Mouse (Mus musculus) liver, embryonic 14.5 days (tissue): Measurements from ENCODE around the gene Kcnh2. TPM values are rescaled to one million over a fixed set of nuclear protein-coding genes. Genes with fewer than 3 reads are reported as not detected.

Experiments
- ATAC-seq: fragments of 200-750 bp; cut with Nextera tagmentation; 2 replicates; pipeline ENCODE4 v1.8.0; 2017; ENCODE audit warnings: moderate number of reproducible peaks, mild to moderate bottlenecking, moderate library complexity; ENCODE audit not compliant: insufficient read depth
- DNase-seq, 3 experiments: peaks; one replicate each; pipeline ENCODE4 v3.0.0-alpha.2; 2012 to 2013; ENCODE audit warnings: low read depth in 3 of 3, low spot score in 3 of 3
- H3K27ac ChIP-seq: fragments of 300-500 bp; sonication (generic); 2 replicates; pipeline ENCODE4 v1.5.1; 2014; ENCODE audit warnings: moderate library complexity, mild to moderate bottlenecking, control low read depth, inconsistent platforms
- H3K27me3 ChIP-seq: fragments of 300-500 bp; sonication (generic); 2 replicates; pipeline ENCODE4 v1.6.1; 2014; ENCODE audit warnings: mild to moderate bottlenecking, low read length, moderate library complexity; ENCODE audit not compliant: control insufficient read depth, insufficient read depth
- H3K36me3 ChIP-seq: fragments of 300-500 bp; sonication (generic); replicated peaks from 2 replicates; pipeline ENCODE4 v1.6.1; 2014; ENCODE audit warnings: low read depth; ENCODE audit not compliant: control insufficient read depth, insufficient read depth
- H3K4me1 ChIP-seq, 2 experiments: fragments of 200-500 bp in 1 of 2; fragments of 300-500 bp in 1 of 2; sonication (generic) in 1 of 2; replicated peaks; 2 replicates each; pipeline ENCODE4 v1.6.1; 2012 to 2014; ENCODE audit warnings: antibody characterized with exemption in 1 of 2, inconsistent platforms in 1 of 2, low read length in 1 of 2; ENCODE audit not compliant: control insufficient read depth in 2 of 2, insufficient read depth in 2 of 2
- H3K4me2 ChIP-seq: fragments of 300-500 bp; sonication (generic); 2 replicates; pipeline ENCODE4 v1.6.1; 2014; ENCODE audit warnings: low read depth, mild to moderate bottlenecking, control low read depth, moderate library complexity
- H3K4me3 ChIP-seq, 2 experiments: fragments of 200-500 bp in 1 of 2; fragments of 300-500 bp in 1 of 2; sonication (generic) in 1 of 2; 2 replicates each; pipeline ENCODE4 v1.5.1; 2012 to 2014; ENCODE audit warnings: low read depth in 2 of 2, low read length in 2 of 2, mild to moderate bottlenecking in 2 of 2, control low read depth in 1 of 2, inconsistent platforms in 1 of 2, moderate library complexity in 1 of 2; ENCODE audit not compliant: insufficient read depth in 1 of 2
- H3K9ac ChIP-seq: fragments of 300-500 bp; sonication (generic); replicated peaks from 2 replicates; pipeline ENCODE4 v1.6.1; 2014; ENCODE audit warnings: mild to moderate bottlenecking, control low read depth, moderate library complexity
- H3K9me3 ChIP-seq: fragments of 300-500 bp; sonication (generic); 2 replicates; pipeline ENCODE4 v1.6.1; 2016; ENCODE audit warnings: low read length, mixed read lengths; ENCODE audit not compliant: control insufficient read depth
- CTCF ChIP-seq: IDR thresholded peaks from 2 replicates; pipeline ENCODE4 v1.5.1; 2016; ENCODE audit warnings: antibody characterized with exemption, low read depth, control low read depth
- EP300 ChIP-seq: IDR thresholded peaks from 2 replicates; pipeline ENCODE4 v1.6.1; 2016; ENCODE audit warnings: antibody characterized with exemption, low read depth
- WGBS: fragments of 180-500 bp; shearing (Covaris S2); extraction: QIAGEN DNeasy Blood & Tissue Kit; methylation state at CpG from one replicate; pipeline ENCODE4 v1.1.7; 2014; ENCODE audit not compliant: insufficient replicate concordance; 5-methylcytosine and 5-hydroxymethylcytosine counted together
- polyA plus RNA-seq, 2 experiments: library from polyadenylated mRNA; depleted of rRNA in 1 of 2; stranded (reverse) in 1 of 2; unstranded in 1 of 2; fragments of >200 nt; fragmentation: Nextera tagmentation in 1 of 2; extraction: Ambion mirVana in 1 of 2; gene quantifications; 2 replicates each; pipeline versions ENCODE4 v1.2.1 to v1.2.3; 2012 to 2014

Gene Kcnh2
- polyA plus RNA-seq, 2 experiments = 0.05 to 0.44 TPM

GRCm38 (mm10) chr5:24308621-24309020 lies 42.8 kb downstream of the Kcnh2 start:
- no peak for DNase-seq
- no peak overlapping the region for H3K9ac ChIP-seq
- H3K36me3 ChIP-seq = no peaks in the 10 kb centered on the region
- H3K27me3 ChIP-seq = no peaks in the 10 kb centered on the region
- TF ChIP-seq CTCF = no peak
- TF ChIP-seq EP300 = no peak
- no peak for ATAC-seq
- H3K27ac ChIP-seq = no peak overlapping the region
- no peaks in the 10 kb centered on the region for H3K4me1 ChIP-seq
- H3K9me3 ChIP-seq = no peaks in the 10 kb centered on the region
- WGBS = 57% methylated on average over 7 of the region's 7 CpGs
- no peak overlapping the region for H3K4me2 ChIP-seq
- no peak overlapping the region for H3K4me3 ChIP-seq

GRCm38 (mm10) chr5:24307118-24307777 lies 44.2 kb downstream of the Kcnh2 start:
- WGBS = 46% methylated on average over 5 of the region's 5 CpGs

GRCm38 (mm10) chr5:24303199-24303598 lies 48.2 kb downstream of the Kcnh2 start:
- Histone ChIP-seq H3K36me3 (no peaks in the 10 kb centered on the region), H3K4me1 (no peaks in the 10 kb centered on the region), H3K27ac (no peak overlapping the region), H3K4me2 (no peak overlapping the region), H3K4me3 (no peak overlapping the region), H3K9me3 (no peaks in the 10 kb centered on the region), H3K27me3 (no peaks in the 10 kb centered on the region), H3K9ac (no peak overlapping the region)
- 30% methylated on average over 3 of the region's 3 CpGs for WGBS
- peak in 1 of 3 experiments; percentile 23 for DNase-seq
- ATAC-seq = no peak
- TF ChIP-seq CTCF (peak; percentile 86), EP300 (no peak)

More at GRCm38 (mm10) chr5:24307118-24307777, 44.2 kb downstream of the Kcnh2 start:
- Histone ChIP-seq H3K36me3 (no peaks in the 10 kb centered on the region), H3K9ac (no peak overlapping the region), H3K4me2 (no peak overlapping the region), H3K27me3 (no peaks in the 10 kb centered on the region), H3K9me3 (no peaks in the 10 kb centered on the region), H3K4me3 (no peak overlapping the region), H3K4me1 (no peaks in the 10 kb centered on the region), H3K27ac (no peak overlapping the region)
- TF ChIP-seq EP300 = no peak
- TF ChIP-seq CTCF = no peak
- DNase-seq (no peak), ATAC-seq (no peak)

- H3K27me3 ChIP-seq = no peaks in the 10 kb centered on the region
- no peak overlapping the region for H3K9ac ChIP-seq
- DNase-seq = no peak
- H3K9me3 ChIP-seq = no peaks in the 10 kb centered on the region
- H3K36me3 ChIP-seq = no peaks in the 10 kb centered on the region
- ATAC-seq = no peak
- TF ChIP-seq EP300 = no peak
- no peak for TF ChIP-seq CTCF
- WGBS = 39% methylated on average over 5 of the region's 5 CpGs
- no peak overlapping the region for H3K4me3 ChIP-seq
- H3K4me2 ChIP-seq = no peak overlapping the region
- H3K4me1 ChIP-seq = no peaks in the 10 kb centered on the region
- no peak overlapping the region for H3K27ac ChIP-seq
These were observed 51.4 kb downstream of the Kcnh2 start for GRCm38 (mm10) chr5:24299845-24300589.

GRCm38 (mm10) chr5:24291954-24292353 lies 59.5 kb downstream of the Kcnh2 start:
- Histone ChIP-seq H3K36me3 (no peaks in the 10 kb centered on the region), H3K4me2 (no peak overlapping the region), H3K4me3 (no peak overlapping the region), H3K27me3 (no peaks in the 10 kb centered on the region), H3K4me1 (no peaks in the 10 kb centered on the region), H3K9ac (no peak overlapping the region), H3K9me3 (no peaks in the 10 kb centered on the region), H3K27ac (no peak overlapping the region)
- WGBS = 37% methylated on average over 3 of the region's 3 CpGs
- TF ChIP-seq CTCF = no peak
- TF ChIP-seq EP300 = no peak
- ATAC-seq = no peak
- DNase-seq = no peak
